Mouse (Mus musculus) mesoderm, embryonic 11.5 days (tissue): ENCODE measurements at regions not wholly inside any gene's neighbourhood (a gene's known extent, or its start where the extent isn't known, plus 50 kb on each side); places are given as distances from the start of the nearest gene placed in this dataset.
A peak's percentile ranks its signal among the peaks of the same experiment; 100 is the strongest.

ENCODE experiments used
- DNase-seq: peaks from one replicate; pipeline ENCODE4 v3.0.0-alpha.2; 2012; ENCODE audit warnings: low read depth, low spot score

DNA sequence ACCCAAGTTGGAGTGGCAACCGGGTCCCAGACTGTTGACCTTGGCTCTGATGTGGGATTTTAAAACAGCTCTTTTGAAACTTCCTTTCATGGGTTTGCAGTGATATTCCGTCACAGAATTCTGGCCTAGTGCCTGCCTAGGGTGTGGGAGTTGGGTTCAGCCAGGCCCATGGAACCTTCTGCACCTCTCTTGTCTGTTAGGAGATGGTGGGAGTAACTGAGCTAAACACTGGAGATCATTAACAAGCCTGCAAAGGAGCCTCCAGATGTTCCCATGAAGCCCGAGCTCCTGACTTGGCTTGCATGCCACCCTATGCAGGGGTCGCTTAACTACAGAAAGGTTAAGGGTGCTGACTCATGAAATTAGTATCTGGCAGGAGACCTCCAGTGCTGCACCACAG lies 158.0 kb upstream of the Serp2 start:
- DNase-seq = no peak

DNA sequence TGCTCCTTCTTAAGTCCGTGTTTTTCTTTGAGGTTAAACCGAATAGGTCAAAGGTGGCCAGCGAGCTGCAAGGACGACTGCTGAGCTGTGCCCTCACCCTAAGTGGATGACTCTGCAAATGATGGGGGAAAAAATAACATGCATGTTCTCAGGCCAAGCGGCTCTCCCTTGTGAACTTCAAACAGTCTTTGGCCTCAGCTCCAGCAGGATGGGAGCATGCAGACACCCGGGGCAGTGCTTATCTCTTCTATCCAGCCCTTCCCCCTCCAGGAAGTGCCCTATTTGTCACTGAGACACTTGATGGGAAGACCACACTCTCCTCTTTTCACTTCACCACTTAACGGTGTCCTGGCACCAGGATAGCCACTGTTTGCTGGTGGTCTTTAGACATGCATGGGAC lies 157.3 kb upstream of the Serp2 start:
- DNase-seq = no peak

DNA sequence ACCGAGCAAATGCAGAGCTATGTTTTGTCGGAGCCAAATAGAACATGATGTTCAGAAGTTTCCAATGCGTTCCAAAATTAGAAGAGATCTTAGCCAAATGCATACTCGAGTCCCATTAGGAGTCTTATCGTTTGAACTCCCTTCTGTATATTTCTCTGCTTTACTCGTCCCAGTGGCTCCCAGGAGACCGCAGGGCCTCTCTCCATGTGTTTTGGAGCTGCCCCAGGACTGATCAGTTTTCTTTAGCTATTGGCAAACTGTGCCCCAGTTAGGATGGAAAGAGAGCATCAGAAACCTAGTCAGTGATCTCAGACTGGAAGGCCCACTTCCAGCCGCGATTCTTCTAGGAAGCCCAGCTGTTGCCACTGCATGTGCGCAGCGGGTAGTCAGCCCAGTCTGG lies 152.0 kb upstream of the Serp2 start:
- no peak for DNase-seq

DNA sequence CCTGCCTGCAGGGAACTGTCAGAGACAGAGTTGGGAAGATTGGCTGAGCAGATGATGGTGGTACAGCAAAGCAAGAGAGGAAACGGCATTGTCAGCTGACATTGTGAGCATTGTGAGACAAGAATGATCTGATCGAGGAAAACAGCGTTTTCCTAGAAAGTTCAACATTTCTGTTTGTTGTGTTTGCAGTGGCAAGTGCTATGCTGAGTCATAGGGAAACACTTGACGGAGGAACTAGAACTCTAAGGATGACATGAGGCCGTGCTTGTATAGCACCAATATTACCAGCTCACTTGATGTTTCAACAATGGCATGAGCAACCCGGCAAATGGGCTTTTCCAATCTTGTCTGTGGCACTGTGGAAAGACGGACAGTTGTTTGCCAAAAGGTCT lies 146.7 kb upstream of the Serp2 start:
- DNase-seq = no peak

DNA sequence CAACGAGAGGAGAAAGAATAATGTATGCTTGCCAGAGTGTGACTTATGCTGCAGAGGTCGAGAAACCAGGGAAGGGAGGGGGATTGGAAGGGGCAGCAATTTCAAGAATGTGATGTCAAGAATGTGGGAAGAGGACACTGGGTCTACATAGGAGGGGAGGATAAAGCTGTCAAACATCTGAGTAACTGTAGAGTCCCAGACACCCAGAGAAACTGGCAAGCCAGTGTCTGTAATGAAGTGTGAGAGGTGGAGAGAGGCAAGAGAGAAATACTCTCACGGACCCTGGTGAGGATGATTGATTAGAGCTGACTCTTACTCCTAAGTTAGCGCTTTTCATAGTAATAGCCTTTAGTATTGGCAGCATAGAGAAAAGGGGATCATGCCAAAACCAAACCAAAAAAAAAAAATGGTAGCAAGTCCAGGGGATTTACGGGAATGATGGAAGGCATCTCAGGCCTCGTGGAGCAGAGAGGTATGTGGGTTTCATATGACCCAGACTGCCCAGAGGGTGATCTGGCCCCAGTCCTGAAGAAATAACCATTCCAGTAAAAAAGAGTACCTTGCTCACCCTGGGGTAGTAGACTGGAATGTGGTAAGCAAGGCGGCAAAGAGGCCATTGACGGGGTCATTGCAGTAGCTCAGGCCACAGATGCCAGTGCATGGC lies 146.2 kb upstream of the Serp2 start:
- no peak for DNase-seq

DNA sequence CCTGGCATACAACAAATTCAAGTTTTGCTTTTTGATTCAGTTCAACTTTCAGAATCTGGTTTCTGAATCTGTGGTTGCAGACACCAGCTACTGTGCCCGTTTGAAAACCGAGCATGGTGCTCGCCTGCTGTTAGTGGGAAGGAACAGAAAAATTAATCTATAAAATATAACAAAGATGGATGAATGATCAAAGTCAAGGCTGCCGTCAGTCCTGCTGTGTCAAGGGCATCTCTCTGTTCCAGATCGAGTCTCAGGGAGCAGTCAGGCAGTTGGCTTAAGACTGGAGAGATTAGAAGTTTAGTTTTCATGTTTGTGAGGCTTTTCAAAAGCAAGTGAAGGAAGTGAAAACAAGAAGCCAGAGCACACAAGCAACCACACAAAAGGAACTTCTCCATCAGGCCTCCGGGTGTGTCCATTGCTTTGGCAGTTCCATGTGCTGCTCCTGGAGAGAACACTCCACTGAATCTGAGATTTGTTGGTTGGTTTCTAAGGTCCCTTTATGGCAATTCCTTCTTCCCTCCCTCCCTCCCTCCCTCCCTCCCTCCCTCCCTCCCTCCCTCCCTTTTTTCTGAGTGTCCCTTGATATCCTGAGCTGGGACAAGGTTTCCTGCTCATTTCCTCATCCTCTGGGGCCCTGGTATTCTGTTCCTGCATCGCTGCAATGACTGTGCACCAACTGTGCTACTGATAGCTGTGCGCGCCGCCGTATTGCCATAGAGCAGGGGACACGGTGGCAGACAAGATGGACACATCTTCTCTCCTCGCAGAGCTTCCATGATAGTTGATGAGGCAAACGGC lies 145.4 kb upstream of the Serp2 start:
- DNase-seq = no peak

DNA sequence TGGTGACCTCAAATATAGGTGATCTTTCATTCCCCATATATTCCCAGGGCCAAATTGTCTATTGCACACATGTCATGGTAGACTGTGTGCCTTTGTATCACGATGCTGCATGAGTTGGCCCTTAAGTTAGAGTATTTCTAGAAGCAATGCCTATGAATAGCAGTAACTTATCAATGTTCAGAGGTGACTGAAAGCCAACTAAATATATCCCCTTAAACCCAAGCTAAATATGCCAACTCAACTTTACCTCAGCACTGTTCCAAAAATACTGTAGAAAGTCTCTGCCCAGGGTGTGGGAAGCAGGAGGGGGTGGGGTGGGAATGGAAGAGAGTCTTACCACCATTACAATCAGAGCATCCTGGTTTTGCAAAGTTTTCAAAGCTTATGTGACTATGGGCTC lies 144.6 kb upstream of the Serp2 start:
- no peak for DNase-seq

DNA sequence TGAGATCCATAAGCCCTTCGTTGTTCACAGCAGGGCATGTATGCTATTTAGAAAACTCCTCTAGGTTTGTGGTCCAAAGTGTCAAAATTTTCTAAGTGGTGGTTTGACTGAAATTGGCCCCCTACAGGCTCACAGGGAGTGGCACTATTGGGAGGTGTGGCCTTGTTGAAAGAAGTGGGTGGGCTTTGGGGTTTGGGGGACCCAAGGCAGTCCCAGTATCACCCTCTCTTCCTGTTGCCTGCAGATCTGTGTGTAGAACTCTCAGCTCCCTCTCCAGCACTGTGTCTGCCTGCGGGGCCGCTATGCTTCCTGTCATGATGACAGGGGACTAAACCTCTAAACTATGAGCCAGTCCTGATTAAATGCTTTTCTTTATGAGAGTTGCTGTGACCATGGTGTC lies 144.1 kb upstream of the Serp2 start:
- DNase-seq = no peak

DNA sequence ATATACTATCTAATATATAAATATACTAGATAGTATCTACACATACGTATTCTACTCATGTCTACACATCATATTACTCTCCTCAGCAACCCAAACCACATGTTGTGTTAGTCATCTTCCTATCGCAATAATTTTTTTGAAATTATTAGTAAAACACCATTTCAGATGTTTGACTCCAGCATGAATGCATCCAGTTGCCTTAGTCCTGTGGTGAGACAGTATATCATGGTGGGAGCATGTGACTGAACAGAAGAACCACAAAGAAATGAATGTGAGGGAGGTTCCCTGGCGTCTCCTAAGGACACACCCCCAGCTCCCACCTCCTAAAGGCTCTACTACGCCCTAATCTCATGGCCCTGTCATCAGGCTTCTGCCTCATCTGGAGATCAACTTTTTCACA lies 143.5 kb upstream of the Serp2 start:
- DNase-seq = no peak

DNA sequence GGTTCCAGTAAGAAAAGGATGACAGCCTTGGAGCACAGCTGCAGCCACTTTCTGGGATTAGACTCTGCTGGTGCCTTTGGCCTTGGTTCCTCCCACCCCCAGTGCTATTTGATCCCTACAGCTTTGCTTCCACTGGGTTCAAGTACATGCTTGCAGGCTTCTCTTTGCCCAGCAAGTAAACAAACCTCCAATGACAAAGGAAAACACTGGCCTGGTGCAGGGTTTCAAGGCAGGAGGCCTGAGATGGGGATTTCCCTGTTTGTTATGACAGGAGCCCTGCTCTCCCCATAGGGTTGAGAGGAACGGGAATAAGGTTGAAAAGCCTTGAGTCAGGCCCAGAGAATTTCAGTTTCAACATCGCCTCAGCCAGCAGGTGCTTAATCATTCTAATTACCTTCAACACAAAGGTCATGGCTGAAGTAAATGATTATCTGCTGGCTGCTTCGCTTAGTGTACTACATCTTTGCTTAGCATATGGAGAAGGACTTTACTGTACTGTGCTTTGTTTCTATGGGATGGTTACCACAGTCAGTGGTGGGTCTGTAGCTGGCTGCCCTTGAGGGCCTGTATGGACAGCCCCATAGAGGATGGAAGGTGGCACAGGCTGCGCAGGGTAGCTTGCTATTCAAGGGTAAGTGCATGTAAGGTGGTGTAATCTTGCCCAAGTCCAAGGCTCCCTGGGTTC lies 142.2 kb upstream of the Serp2 start:
- no peak for DNase-seq

DNA sequence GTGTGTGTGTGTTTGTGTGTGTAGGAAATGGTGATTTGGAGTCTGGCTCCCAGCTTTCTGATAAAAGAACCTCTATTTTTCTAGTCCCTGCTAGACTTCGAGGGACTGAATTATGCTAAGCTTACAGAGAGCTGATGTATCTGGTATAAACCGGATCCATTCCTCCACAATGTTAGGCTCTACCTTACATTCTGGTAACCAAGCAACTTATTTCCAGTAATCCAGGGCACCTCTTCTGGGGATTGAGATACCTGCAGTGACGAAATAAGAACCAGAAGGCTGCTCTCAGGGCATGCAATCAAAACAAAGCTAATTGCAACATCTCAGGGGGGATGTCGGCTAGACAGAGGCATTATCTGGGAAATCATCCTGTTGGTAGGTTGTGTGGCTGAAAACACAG lies 140.0 kb upstream of the Serp2 start:
- no peak for DNase-seq

DNA sequence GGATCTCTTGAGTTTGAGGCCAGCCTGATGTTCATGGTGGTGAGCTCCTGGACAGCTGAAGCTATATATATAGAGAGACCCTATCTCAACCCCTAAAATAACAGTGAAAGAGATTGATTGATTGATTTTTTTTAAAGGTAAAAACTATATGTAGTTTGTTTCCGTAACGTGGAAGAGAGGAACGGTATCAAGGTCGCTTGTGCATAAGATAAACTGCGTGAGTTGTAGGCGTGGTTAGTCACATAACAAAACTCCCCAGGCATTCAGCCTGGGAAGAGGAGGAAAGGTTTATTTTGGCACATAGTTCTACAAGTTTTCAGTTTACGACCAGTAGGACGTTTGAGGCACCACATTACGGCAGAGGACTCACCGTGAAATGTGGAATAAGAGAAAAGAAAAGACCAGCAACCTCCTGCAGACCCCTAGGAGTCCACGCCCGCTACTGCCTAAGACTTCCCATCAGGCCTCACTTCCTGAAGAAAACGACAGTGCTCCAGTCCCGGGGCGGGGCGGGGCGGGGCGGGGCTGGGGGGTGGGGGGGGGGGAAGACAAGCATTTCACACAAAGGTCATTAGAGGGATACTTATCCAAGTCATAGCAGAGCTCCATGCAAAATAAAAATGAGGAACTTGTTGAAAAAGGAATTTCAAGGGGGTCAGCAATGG lies 139.1 kb upstream of the Serp2 start:
- DNase-seq = no peak

DNA sequence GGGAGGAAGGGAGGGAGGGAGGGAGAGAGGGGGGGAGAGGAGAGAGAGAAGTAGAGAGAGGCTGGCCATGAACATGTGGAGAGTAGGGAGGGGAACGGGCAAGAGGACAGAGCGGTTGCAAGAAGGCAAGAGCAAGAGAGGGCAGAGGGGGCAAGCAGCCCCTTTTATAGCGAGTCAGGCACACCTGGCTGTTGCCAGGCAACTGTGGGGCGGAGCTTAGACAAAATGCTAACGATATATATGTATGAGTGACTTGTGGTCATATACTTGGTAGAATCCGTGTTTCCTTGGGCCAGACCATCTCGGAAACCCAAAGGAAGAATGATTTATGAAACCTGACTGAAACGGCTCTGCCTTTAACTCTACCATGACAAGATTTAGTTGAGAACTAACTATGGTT lies 138.2 kb upstream of the Serp2 start:
- no peak for DNase-seq

DNA sequence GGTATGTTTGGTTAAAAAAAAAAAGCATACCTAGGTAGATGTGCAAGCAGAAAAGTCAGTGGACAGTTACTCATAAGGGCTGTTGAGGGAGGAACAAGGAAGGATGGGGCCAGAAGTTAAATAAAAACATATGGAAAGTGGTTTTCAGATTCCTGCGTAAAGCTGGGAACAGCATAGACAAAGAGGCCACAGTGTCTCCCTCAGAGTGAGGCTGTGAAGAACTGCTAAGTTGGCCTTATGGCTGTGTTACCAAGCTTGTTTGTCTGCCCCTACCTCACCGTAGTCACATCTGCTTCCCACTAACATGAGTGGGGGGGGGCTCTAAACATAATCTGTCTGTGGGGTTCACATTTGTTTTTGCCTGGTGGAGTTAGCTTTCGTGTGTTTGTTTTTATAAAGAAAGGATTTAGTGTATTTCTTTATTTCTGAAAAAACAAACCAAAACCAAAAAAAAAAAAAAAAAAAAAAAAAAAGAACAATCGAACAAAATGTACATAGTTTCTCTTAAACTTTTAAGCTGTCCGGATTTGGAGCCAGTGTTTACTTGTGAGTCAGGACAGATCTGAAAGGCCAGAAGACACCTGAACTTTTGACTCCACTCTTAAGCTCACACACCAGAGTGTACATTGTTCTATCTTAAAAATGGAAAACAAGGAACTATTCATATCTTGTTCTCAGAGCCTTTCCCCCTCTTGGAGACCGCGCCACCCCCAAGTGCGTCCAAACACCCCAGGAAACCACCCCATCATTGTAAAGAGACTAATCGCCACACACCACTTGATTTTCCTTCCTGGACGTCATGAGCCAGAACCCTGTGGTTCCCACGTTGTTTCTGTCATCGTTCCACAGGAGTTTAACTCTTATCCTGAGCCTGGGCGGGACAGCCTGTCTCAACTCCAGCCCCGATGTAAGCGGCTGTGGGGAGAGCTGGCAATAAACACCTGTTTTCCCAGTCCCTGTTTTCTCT lies 136.9 kb upstream of the Serp2 start:
- no peak for DNase-seq

DNA sequence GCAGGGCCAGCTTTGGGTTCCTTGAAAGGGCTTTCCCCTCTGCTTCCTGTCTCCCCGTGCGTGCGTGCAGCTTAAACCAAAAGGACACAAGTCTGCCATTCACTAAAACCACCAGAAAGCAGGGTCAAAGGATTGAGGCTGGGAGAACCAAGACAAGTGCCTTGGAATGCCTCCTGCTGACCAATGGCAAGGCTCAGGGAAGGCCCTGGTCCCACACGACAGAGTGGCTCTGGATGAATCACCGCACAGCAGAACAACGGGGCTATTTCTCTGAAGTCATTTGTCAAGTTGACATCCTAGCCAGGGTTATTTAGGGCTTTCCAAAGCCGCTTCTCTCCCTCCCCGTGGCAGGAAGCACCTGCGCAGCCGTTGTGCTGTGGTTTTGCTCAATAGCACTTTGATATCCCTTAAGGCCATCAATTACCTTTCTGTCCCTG lies 131.3 kb upstream of the Serp2 start:
- DNase-seq = peak; percentile 85

DNA sequence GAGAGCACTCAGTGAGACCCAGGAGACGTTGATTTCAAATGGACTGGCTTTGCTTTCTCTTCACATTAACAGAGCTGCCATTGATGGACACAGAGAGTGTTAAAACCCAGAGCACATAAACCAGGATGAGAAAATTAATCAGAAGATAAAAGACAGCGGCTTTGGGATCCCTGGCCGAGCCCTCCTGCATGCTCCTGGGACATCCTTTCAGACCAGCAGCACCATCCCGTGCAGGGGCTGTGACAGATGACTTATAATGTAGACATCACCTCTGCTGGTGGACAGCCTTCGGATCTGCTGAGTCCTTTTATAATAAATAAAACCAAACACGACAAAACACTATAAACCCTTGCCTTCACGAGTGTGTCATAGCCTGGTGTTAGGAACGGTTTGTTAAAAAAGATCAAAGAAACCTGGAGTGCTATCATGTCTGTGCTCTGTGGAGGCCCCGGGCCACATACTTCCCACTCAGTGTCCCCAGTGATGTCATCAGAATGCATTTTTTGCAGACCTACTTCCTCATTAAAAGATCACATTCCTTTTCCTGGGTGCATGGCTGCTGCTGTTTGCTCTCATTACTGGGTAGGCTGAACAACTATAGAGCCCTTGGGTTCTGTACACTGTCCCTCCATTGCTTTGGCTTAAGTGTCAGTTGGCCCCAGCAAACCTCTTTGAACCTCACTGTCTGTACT lies 130.2 kb upstream of the Serp2 start:
- no peak for DNase-seq

DNA sequence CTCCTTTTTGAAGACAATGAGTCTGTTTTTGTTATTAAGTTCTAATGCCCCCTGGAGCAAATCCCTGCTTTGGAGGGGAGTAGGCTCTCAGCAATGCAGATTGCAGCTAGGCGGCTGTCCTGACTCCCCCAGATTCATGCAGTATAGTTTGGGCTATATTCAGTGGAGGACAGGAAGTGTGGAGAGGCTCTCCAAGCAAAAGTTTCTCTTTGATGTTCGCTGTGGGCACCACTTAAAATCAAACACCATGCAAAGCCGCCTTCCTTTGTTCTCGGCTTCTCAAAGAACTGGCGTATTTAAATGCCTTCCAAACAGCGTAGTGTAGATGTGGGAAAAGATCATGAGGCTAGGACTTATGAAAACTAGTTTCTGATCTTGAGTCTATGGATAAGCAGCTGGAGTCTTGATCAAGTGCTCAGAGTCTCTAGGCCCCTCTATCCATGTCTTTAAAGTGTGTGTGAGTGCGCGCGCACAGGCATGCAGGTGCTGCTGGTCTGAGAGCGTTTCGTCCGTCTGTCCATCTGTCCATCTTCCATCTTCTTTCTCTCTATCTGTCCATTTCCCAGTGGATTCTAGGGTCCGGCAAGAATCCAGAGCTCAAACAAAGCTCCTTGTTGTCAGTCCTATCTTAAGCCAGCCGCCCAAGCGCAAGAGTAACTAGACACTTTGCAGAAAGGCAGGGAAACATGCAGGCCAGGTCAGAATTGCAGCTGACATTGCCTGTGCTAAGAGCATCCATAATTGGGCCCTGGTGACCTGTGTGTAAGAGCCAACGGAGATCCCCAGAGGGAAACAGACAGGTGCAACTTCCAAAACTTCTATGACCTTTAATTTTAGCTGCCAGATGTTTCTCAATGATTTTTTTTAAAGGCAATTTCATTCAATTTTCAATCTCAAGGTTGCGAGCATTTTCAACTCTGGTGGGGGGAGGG lies 129.4 kb upstream of the Serp2 start:
- DNase-seq = no peak

DNA sequence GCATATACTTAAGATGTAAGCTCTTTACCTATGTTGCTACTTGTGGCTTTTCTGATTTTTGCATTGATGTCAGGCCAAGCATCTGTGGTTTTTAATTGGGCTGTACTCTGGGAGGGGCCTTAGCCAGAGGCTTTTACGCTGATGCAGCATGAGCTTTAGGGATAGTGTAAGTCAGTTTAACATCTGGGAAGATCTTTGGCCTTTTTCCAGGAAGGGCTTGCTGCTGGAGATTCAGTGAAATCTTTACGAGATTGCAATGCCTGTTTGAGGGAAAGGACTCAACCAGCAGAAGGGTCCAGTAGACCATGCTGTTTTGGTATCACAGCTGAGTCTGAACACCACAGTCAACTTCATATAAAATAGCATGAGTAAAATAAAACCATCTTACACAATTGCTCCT lies 127.6 kb upstream of the Serp2 start:
- DNase-seq = no peak

DNA sequence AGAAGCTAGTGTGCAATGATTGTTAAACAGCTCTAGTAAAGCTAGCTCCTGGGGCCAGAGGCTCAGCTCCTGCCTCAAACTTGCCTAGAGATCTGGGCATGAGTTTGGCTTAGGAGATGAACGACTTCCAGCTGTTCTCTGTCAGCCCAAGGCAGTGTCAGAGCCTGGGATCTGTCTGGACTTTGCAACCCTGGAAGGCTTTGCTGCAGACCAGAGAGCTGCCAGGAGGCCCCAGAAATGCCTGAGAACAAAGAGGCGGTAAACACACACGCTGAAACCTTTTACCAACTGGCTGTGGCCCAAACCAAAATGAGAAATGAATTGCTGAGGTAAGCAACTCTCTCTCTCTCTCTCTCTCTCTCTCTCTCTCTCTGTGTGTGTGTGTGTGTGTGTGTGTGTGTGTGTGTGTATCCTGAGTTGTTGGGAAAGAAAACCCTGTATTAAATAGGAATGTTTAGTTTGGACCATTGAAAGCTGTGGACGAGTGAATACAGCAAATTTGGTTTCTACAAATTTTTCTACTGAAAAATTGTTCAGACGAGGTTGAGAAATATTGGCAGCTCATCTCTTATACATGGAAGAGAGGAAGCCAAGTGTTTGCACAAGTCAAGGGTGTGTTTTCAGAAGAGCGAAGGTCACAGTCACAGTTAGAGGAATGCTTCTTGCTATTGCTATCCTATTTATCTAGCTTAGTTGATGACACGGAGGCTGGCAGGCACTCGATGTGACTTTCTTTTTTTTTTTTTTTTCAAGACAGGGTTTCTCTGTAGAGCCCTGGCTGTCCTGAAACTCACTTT lies 125.1 kb upstream of the Serp2 start:
- DNase-seq = no peak
